Mouse (Mus musculus) midbrain, embryonic 14.5 days (tissue): ENCODE measurements around the gene Zcchc4. TPM values are rescaled to one million over a fixed set of nuclear protein-coding genes. Genes with fewer than 3 reads are reported as not detected.

Experiments
- ATAC-seq: fragments of 200-750 bp; cut with Nextera tagmentation; 2 replicates; pipeline ENCODE4 v1.8.0; 2017; ENCODE audit warnings: moderate number of reproducible peaks, moderate library complexity; ENCODE audit not compliant: low FRiP score, low TSS enrichment
- DNase-seq: peaks from one replicate; pipeline ENCODE4 v3.0.0-alpha.2; 2015
- H3K27ac ChIP-seq: fragments of 300-500 bp; sonication (generic); replicated peaks from 2 replicates; pipeline ENCODE4 v1.5.1; 2014; ENCODE audit warnings: mild to moderate bottlenecking, low read depth, low read length, moderate library complexity
- H3K27me3 ChIP-seq: fragments of 300-500 bp; sonication (generic); 2 replicates; pipeline ENCODE4 v1.6.1; 2014; ENCODE audit warnings: low read length, control low read depth, mixed read lengths; ENCODE audit not compliant: control insufficient read depth, insufficient read depth
- H3K36me3 ChIP-seq: fragments of 300-500 bp; sonication (generic); 2 replicates; pipeline ENCODE4 v1.6.1; 2014; ENCODE audit warnings: low read length, control low read depth; ENCODE audit not compliant: control insufficient read depth, insufficient read depth
- H3K4me1 ChIP-seq: fragments of 300-500 bp; sonication (generic); 2 replicates; pipeline ENCODE4 v1.6.1; 2014; ENCODE audit warnings: mild to moderate bottlenecking, antibody characterized with exemption, low read length, control low read depth; ENCODE audit not compliant: control insufficient read depth, insufficient read depth
- H3K4me2 ChIP-seq: fragments of 300-500 bp; sonication (generic); 2 replicates; pipeline ENCODE4 v1.6.1; 2014; ENCODE audit warnings: mild to moderate bottlenecking, low read length, moderate library complexity
- H3K4me3 ChIP-seq: fragments of 300-500 bp; sonication (generic); replicated peaks from 2 replicates; pipeline ENCODE4 v1.5.1; 2014; ENCODE audit warnings: low read depth, low read length
- H3K9ac ChIP-seq: fragments of 300-500 bp; sonication (generic); replicated peaks from 2 replicates; pipeline ENCODE4 v1.6.1; 2014; ENCODE audit warnings: mild to moderate bottlenecking, low read length, moderate library complexity
- H3K9me3 ChIP-seq: fragments of 300-500 bp; sonication (generic); 2 replicates; pipeline ENCODE4 v1.6.1; 2016; ENCODE audit warnings: low read length, control low read depth, mixed read lengths; ENCODE audit not compliant: control insufficient read depth
- WGBS: fragments of 180-500 bp; shearing (Covaris S2); extraction: QIAGEN DNeasy Blood & Tissue Kit; methylation state at CpG from one replicate; pipeline ENCODE4 v1.1.7; 2014; 5-methylcytosine and 5-hydroxymethylcytosine counted together
- polyA plus RNA-seq: library from polyadenylated mRNA; unstranded; fragments of >200 nt; fragmentation: Nextera tagmentation; extraction: Ambion mirVana; gene quantifications from 2 replicates; pipeline ENCODE4 v1.2.1, GENCODE M21; 2014

Zcchc4 gene
- polyA plus RNA-seq, 1 experiment from 2014 or later, result 13.1 TPM

GRCm38 (mm10) chr5:52811056-52811455 is 35.8 kb downstream of the Zcchc4 start:
- H3K4me2 ChIP-seq, result no peak overlapping the region
- no peaks in the 10 kb centered on the region for H3K4me1 ChIP-seq
- whole genome bisulfite sequencing, result 95% methylated on average over 14 of the region's 14 CpGs
- DNase-seq (no peak), ATAC-seq (no peak)
- H3K27me3 ChIP-seq, result no peaks in the 10 kb centered on the region
- no peak overlapping the region for H3K9ac ChIP-seq
- no peaks in the 10 kb centered on the region for H3K9me3 ChIP-seq
- H3K36me3 ChIP-seq, result peaks cover 15% of the 10 kb centered on the region
- H3K4me3 ChIP-seq, result no peak overlapping the region
- H3K27ac ChIP-seq, result no peak overlapping the region

- WGBS, result 93% methylated on average over 10 of the region's 10 CpGs
- H3K27ac ChIP-seq, result no peak overlapping the region
- H3K9me3 ChIP-seq, result no peaks in the 10 kb centered on the region
- DNase-seq (no peak), ATAC-seq (no peak)
- H3K4me3 ChIP-seq, result no peak overlapping the region
- no peaks in the 10 kb centered on the region for H3K27me3 ChIP-seq
- H3K4me1 ChIP-seq, result no peaks in the 10 kb centered on the region
- peaks cover 23% of the 10 kb centered on the region for H3K36me3 ChIP-seq
- H3K9ac ChIP-seq, result no peak overlapping the region
- no peak overlapping the region for H3K4me2 ChIP-seq
Observed at GRCm38 (mm10) chr5:52812456-52812855, 37.2 kb downstream of the Zcchc4 start.

- DNase-seq (no peak), ATAC-seq (no peak)
- Histone ChIP-seq H3K4me3 (no peak overlapping the region), H3K27ac (no peak overlapping the region), H3K27me3 (no peaks in the 10 kb centered on the region), H3K36me3 (peaks cover 20% of the 10 kb centered on the region), H3K4me2 (no peak overlapping the region), H3K9ac (no peak overlapping the region), H3K9me3 (no peaks in the 10 kb centered on the region), H3K4me1 (no peaks in the 10 kb centered on the region)
- WGBS, result 91% methylated on average over 7 of the region's 7 CpGs
Observed at GRCm38 (mm10) chr5:52813312-52813711, 38.1 kb downstream of the Zcchc4 start.

- 94% methylated on average over 7 of the region's 7 CpGs for WGBS
- no peak for DNase-seq
- H3K36me3 ChIP-seq, result peaks cover 26% of the 10 kb centered on the region
- H3K4me2 ChIP-seq, result no peak overlapping the region
- H3K9me3 ChIP-seq, result no peaks in the 10 kb centered on the region
- no peak for ATAC-seq
- no peaks in the 10 kb centered on the region for H3K4me1 ChIP-seq
- no peak overlapping the region for H3K9ac ChIP-seq
- no peaks in the 10 kb centered on the region for H3K27me3 ChIP-seq
- H3K4me3 ChIP-seq, result no peak overlapping the region
- no peak overlapping the region for H3K27ac ChIP-seq
Observed at GRCm38 (mm10) chr5:52818676-52819075, 43.5 kb downstream of the Zcchc4 start.

GRCm38 (mm10) chr5:52821691-52822090 is 46.5 kb downstream of the Zcchc4 start:
- Histone ChIP-seq H3K4me2 (no peak overlapping the region), H3K36me3 (peaks cover 21% of the 10 kb centered on the region), H3K27ac (no peak overlapping the region), H3K4me1 (no peaks in the 10 kb centered on the region), H3K27me3 (no peaks in the 10 kb centered on the region), H3K9ac (no peak overlapping the region), H3K9me3 (no peaks in the 10 kb centered on the region), H3K4me3 (no peak overlapping the region)
- WGBS, result 43% methylated on average over 3 of the region's 3 CpGs
- DNase-seq, result peak; percentile 82
- ATAC-seq, result no peak

- no peak overlapping the region for H3K9ac ChIP-seq
- no peak overlapping the region for H3K27ac ChIP-seq
- no peaks in the 10 kb centered on the region for H3K27me3 ChIP-seq
- H3K9me3 ChIP-seq, result no peaks in the 10 kb centered on the region
- ATAC-seq (no peak), DNase-seq (no peak)
- no peak overlapping the region for H3K4me3 ChIP-seq
- WGBS, result 95% methylated on average over 4 of the region's 4 CpGs
- no peak overlapping the region for H3K4me2 ChIP-seq
- H3K4me1 ChIP-seq, result 0 out of 2 replicates have a peak, but pooled peaks cover under 1% of the 10 kb centered on the region
- H3K36me3 ChIP-seq, result no peaks in the 10 kb centered on the region
Observed at GRCm38 (mm10) chr5:52827923-52828322, 52.7 kb downstream of the Zcchc4 start.

GRCm38 (mm10) chr5:52833005-52833404 is 57.8 kb downstream of the Zcchc4 start:
- H3K4me2 ChIP-seq, result peak overlapping the region; percentile 90
- no peak for ATAC-seq
- peaks cover 21% of the 10 kb centered on the region for H3K4me1 ChIP-seq
- peak overlapping the region; percentile 68 for H3K4me3 ChIP-seq
- H3K9ac ChIP-seq, result peak overlapping the region; percentile 95; the same call in 1 of the 2 replicates
- H3K36me3 ChIP-seq, result peaks cover 13% of the 10 kb centered on the region
- no peaks in the 10 kb centered on the region for H3K9me3 ChIP-seq
- H3K27me3 ChIP-seq, result no peaks in the 10 kb centered on the region
- peak overlapping the region; percentile 89 for H3K27ac ChIP-seq
- DNase-seq, result peak; percentile 8

- peak within 1 kb of the TSS; percentile 90 for H3K4me2 ChIP-seq
- H3K4me3 ChIP-seq, result peak within 1 kb of the TSS; percentile 68
- H3K9me3 ChIP-seq, result no peaks in the 10 kb centered on the region
- H3K36me3 ChIP-seq, result peaks cover 21% of the 10 kb centered on the region
- ATAC-seq, result peak; percentile 98
- peak within 1 kb of the TSS; percentile 95 for H3K9ac ChIP-seq
- peaks cover 21% of the 10 kb centered on the region for H3K4me1 ChIP-seq
- under 1% methylated on average over 50 of the region's 50 CpGs for WGBS
- H3K27me3 ChIP-seq, result no peaks in the 10 kb centered on the region
- H3K27ac ChIP-seq, result peak within 1 kb of the TSS; percentile 89
- peak; percentile 99 for DNase-seq
Observed at GRCm38 (mm10) chr5:52833761-52834274, 58.6 kb downstream of the Zcchc4 start, which contains the start of gene Anapc4. TSS of gene Anapc4 (plus strand) at chr5:52834012.

- H3K4me3 ChIP-seq, result peak overlapping the region; percentile 68
- H3K4me2 ChIP-seq, result peak overlapping the region; percentile 90
- peak overlapping the region; percentile 95 for H3K9ac ChIP-seq
- 8% methylated on average over 8 of the region's 8 CpGs for WGBS
- no peaks in the 10 kb centered on the region for H3K9me3 ChIP-seq
- ATAC-seq, result no peak
- H3K36me3 ChIP-seq, result peaks cover 26% of the 10 kb centered on the region
- no peak for DNase-seq
- H3K4me1 ChIP-seq, result peaks cover 21% of the 10 kb centered on the region
- H3K27ac ChIP-seq, result peak overlapping the region; percentile 89
- no peaks in the 10 kb centered on the region for H3K27me3 ChIP-seq
Observed at GRCm38 (mm10) chr5:52834386-52834785, 59.2 kb downstream of the Zcchc4 start.
